Mouse (Mus musculus) liver, postnatal 0 days (tissue): ENCODE measurements around the gene Zkscan6.

Experiments
- CTCF ChIP-seq: sonication (generic); IDR thresholded peaks from 2 replicates; pipeline ENCODE4 v1.5.1; 2016; ENCODE audit warnings: antibody characterized with exemption, low read depth
- EP300 ChIP-seq: IDR thresholded peaks from 2 replicates; pipeline ENCODE4 v1.6.1; 2016; ENCODE audit warnings: antibody characterized with exemption, low read depth, mild to moderate bottlenecking

DNA sequence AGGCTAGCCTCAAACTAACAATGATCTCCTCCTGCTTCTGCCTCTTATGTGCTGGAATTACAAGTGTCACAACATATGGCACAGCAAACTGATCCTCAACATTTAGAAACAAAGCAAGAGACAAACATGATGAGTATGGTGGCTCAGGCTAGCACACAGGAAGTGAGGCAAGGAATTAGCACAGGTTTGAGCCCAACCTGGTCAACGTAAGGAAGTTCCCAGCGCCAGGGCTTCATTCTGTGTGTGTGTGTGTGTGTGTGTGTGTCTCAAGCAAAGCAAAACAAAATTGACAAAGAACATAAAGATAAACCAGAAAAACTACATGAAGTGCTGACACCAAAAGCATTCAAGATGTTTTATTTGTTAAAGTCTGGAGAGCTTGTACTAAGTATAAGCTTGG, 46.1 kb upstream of the Zkscan6 start:
- TF ChIP-seq CTCF, result no peak
- no peak for TF ChIP-seq EP300
